Mouse (Mus musculus) liver, embryonic 14.5 days (tissue): ENCODE measurements around the gene Fam43b. TPM values are rescaled to one million over a fixed set of nuclear protein-coding genes. Genes with fewer than 3 reads are reported as not detected.

Experiments used
- ATAC-seq: fragments of 200-750 bp; cut with Nextera tagmentation; 2 replicates; pipeline ENCODE4 v1.8.0; 2017; ENCODE audit warnings: moderate number of reproducible peaks, mild to moderate bottlenecking, moderate library complexity; ENCODE audit not compliant: insufficient read depth
- DNase-seq, 3 experiments: peaks; one replicate each; pipeline ENCODE4 v3.0.0-alpha.2; 2012 to 2013; ENCODE audit warnings: low read depth in 3 of 3, low spot score in 3 of 3
- H3K27ac ChIP-seq: fragments of 300-500 bp; sonication (generic); 2 replicates; pipeline ENCODE4 v1.5.1; 2014; ENCODE audit warnings: moderate library complexity, mild to moderate bottlenecking, control low read depth, inconsistent platforms
- H3K27me3 ChIP-seq: fragments of 300-500 bp; sonication (generic); 2 replicates; pipeline ENCODE4 v1.6.1; 2014; ENCODE audit warnings: mild to moderate bottlenecking, low read length, moderate library complexity; ENCODE audit not compliant: control insufficient read depth, insufficient read depth
- H3K36me3 ChIP-seq: fragments of 300-500 bp; sonication (generic); replicated peaks from 2 replicates; pipeline ENCODE4 v1.6.1; 2014; ENCODE audit warnings: low read depth; ENCODE audit not compliant: control insufficient read depth, insufficient read depth
- H3K4me1 ChIP-seq, 2 experiments: fragments of 200-500 bp in 1 of 2; fragments of 300-500 bp in 1 of 2; sonication (generic) in 1 of 2; replicated peaks; 2 replicates each; pipeline ENCODE4 v1.6.1; 2012 to 2014; ENCODE audit warnings: antibody characterized with exemption in 1 of 2, inconsistent platforms in 1 of 2, low read length in 1 of 2; ENCODE audit not compliant: control insufficient read depth in 2 of 2, insufficient read depth in 2 of 2
- H3K4me2 ChIP-seq: fragments of 300-500 bp; sonication (generic); 2 replicates; pipeline ENCODE4 v1.6.1; 2014; ENCODE audit warnings: low read depth, mild to moderate bottlenecking, control low read depth, moderate library complexity
- H3K4me3 ChIP-seq, 2 experiments: fragments of 200-500 bp in 1 of 2; fragments of 300-500 bp in 1 of 2; sonication (generic) in 1 of 2; 2 replicates each; pipeline ENCODE4 v1.5.1; 2012 to 2014; ENCODE audit warnings: low read depth in 2 of 2, low read length in 2 of 2, mild to moderate bottlenecking in 2 of 2, control low read depth in 1 of 2, inconsistent platforms in 1 of 2, moderate library complexity in 1 of 2; ENCODE audit not compliant: insufficient read depth in 1 of 2
- H3K9ac ChIP-seq: fragments of 300-500 bp; sonication (generic); replicated peaks from 2 replicates; pipeline ENCODE4 v1.6.1; 2014; ENCODE audit warnings: mild to moderate bottlenecking, control low read depth, moderate library complexity
- H3K9me3 ChIP-seq: fragments of 300-500 bp; sonication (generic); 2 replicates; pipeline ENCODE4 v1.6.1; 2016; ENCODE audit warnings: low read length, mixed read lengths; ENCODE audit not compliant: control insufficient read depth
- CTCF ChIP-seq: IDR thresholded peaks from 2 replicates; pipeline ENCODE4 v1.5.1; 2016; ENCODE audit warnings: antibody characterized with exemption, low read depth, control low read depth
- EP300 ChIP-seq: IDR thresholded peaks from 2 replicates; pipeline ENCODE4 v1.6.1; 2016; ENCODE audit warnings: antibody characterized with exemption, low read depth
- WGBS: fragments of 180-500 bp; shearing (Covaris S2); extraction: QIAGEN DNeasy Blood & Tissue Kit; methylation state at CpG from one replicate; pipeline ENCODE4 v1.1.7; 2014; ENCODE audit not compliant: insufficient replicate concordance; 5-methylcytosine and 5-hydroxymethylcytosine counted together
- polyA plus RNA-seq, 2 experiments: library from polyadenylated mRNA; depleted of rRNA in 1 of 2; stranded (reverse) in 1 of 2; unstranded in 1 of 2; fragments of >200 nt; fragmentation: Nextera tagmentation in 1 of 2; extraction: Ambion mirVana in 1 of 2; gene quantifications; 2 replicates each; pipeline versions ENCODE4 v1.2.1 to v1.2.3; 2012 to 2014

Gene Fam43b
- polyA plus RNA-seq, 2 experiments = not detected

GRCm38 (mm10) chr4:138358176-138358575 lies 38.2 kb downstream of the Fam43b start:
- Histone ChIP-seq H3K27ac (no peak overlapping the region), H3K4me2 (no peak overlapping the region), H3K36me3 (no peaks in the 10 kb centered on the region), H3K9me3 (no peaks in the 10 kb centered on the region), H3K9ac (no peak overlapping the region), H3K4me3 (no peak overlapping the region), H3K4me1 (no peaks in the 10 kb centered on the region), H3K27me3 (no peaks in the 10 kb centered on the region)
- no peak for ATAC-seq
- DNase-seq = no peak
- WGBS = 53% methylated on average over 3 of the region's 3 CpGs
- TF ChIP-seq EP300 (no peak), CTCF (no peak)

- H3K27me3 ChIP-seq = no peaks in the 10 kb centered on the region
- 77% methylated on average over 12 of the region's 12 CpGs for WGBS
- no peak overlapping the region for H3K4me3 ChIP-seq
Observed at GRCm38 (mm10) chr4:138356551-138356950, 39.8 kb downstream of the Fam43b start.

DNA sequence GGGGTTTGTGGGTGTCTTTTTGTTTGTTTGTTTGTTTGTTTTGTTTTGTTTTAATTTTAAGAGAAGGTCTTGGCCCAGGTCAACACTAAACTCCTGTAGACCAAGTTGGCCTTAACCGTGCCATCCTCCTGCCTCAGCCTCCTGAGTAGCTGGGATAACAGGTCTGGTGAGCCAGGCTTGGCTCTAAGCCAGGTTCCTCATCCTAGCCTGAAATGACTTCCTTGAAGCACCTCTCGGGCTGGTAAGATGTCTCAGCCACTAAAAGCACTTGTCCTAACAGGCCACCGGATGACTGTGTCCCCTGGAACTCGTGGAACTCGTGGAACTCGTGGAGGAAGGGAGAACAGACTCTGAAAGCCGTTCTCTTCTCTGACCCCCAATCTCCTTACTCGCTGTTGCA lies 40.2 kb downstream of the Fam43b start:
- Histone ChIP-seq H3K27me3 (no peaks in the 10 kb centered on the region), H3K27ac (no peak overlapping the region), H3K9me3 (no peaks in the 10 kb centered on the region), H3K36me3 (no peaks in the 10 kb centered on the region), H3K9ac (no peak overlapping the region), H3K4me3 (no peak overlapping the region), H3K4me2 (no peak overlapping the region), H3K4me1 (no peaks in the 10 kb centered on the region)
- DNase-seq (no peak), ATAC-seq (no peak)
- 62% methylated on average over 8 of the region's 8 CpGs for WGBS
- no peak for TF ChIP-seq EP300
- no peak for TF ChIP-seq CTCF

More at GRCm38 (mm10) chr4:138356551-138356950, 39.8 kb downstream of the Fam43b start:
- TF ChIP-seq EP300 = no peak
- ATAC-seq = no peak
- no peak for DNase-seq
- H3K36me3 ChIP-seq = no peaks in the 10 kb centered on the region
- H3K9me3 ChIP-seq = no peaks in the 10 kb centered on the region
- no peaks in the 10 kb centered on the region for H3K4me1 ChIP-seq
- no peak overlapping the region for H3K9ac ChIP-seq
- H3K27ac ChIP-seq = no peak overlapping the region
- H3K4me2 ChIP-seq = no peak overlapping the region

DNA sequence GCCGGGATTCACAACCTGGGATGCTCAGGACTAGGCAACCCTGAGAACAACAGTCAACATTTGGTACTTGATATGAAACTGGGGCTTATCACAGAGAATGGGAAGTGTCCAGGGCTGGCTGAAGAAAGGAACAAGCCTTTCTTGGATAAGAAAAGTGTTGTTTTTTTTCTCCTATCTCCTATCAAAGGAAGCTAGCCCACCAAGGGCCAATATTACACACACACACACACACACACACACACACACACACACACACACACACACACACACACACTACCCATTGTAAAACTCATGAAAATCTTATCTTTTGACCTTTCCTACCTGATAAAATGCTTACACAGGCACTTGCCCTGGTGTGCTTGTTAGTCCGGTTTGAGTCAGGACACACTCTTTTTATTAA lies 40.8 kb downstream of the Fam43b start:
- no peaks in the 10 kb centered on the region for H3K9me3 ChIP-seq
- no peaks in the 10 kb centered on the region for H3K27me3 ChIP-seq
- DNase-seq (no peak), ATAC-seq (no peak)
- no peak overlapping the region for H3K4me3 ChIP-seq
- no peak overlapping the region for H3K4me2 ChIP-seq
- H3K27ac ChIP-seq = no peak overlapping the region
- H3K4me1 ChIP-seq = no peaks in the 10 kb centered on the region
- 51% methylated on average over 2 of the region's 2 CpGs for WGBS
- no peak overlapping the region for H3K9ac ChIP-seq
- TF ChIP-seq EP300 = no peak
- no peak for TF ChIP-seq CTCF
- no peaks in the 10 kb centered on the region for H3K36me3 ChIP-seq

DNA sequence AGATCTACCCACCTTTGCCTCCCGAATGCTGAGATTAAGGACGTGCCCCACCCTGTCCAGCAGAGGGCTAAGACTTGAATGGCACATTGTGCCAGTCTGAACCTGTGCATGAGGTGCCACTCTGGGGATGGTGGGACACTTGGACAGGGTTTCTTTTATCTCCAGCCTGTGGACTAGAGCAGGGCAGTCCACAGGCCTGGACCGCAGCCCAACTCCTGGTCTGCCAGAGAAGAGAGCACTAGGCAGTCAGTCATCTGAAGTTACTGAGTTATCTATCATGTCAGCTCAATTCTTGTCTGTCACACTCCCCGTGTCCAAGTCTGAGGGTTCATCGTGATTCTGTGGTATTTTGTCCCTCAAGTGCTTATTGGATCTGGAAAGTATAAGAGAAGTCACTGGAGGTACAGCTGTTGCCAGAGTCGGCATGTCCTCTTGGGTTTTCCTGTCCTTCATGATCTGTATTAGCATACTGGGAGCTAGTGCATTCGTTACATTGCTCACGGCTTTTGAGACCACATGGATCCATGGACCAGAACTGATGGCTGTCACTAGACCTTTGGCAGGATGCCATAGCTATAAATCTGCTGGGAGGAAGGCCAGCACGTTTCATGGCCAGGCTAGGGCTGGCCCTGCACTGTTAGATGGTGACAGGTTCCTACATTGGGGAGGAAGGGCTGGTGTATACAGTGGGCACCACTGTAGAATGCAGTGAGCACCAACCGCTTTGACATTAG lies 42.7 kb downstream of the Fam43b start:
- TF ChIP-seq EP300 (no peak), CTCF (no peak)
- DNase-seq (no peak), ATAC-seq (no peak)
- no peak overlapping the region for H3K27ac ChIP-seq
- no peaks in the 10 kb centered on the region for H3K9me3 ChIP-seq
- no peak overlapping the region for H3K4me2 ChIP-seq
- no peak overlapping the region for H3K9ac ChIP-seq
- H3K4me1 ChIP-seq = no peaks in the 10 kb centered on the region
- H3K27me3 ChIP-seq = no peaks in the 10 kb centered on the region
- no peak overlapping the region for H3K4me3 ChIP-seq
- 61% methylated on average over 10 of the region's 10 CpGs for WGBS
- no peaks in the 10 kb centered on the region for H3K36me3 ChIP-seq
